Mouse (Mus musculus): ENCODE data around the gene Dhx16.
"Not testable (repeated sequence)": the region's sequence is repeated elsewhere in the genome, so short reads cannot be mapped to it uniquely, and the experiment has no call there.

The Dhx16 gene

DNA sequence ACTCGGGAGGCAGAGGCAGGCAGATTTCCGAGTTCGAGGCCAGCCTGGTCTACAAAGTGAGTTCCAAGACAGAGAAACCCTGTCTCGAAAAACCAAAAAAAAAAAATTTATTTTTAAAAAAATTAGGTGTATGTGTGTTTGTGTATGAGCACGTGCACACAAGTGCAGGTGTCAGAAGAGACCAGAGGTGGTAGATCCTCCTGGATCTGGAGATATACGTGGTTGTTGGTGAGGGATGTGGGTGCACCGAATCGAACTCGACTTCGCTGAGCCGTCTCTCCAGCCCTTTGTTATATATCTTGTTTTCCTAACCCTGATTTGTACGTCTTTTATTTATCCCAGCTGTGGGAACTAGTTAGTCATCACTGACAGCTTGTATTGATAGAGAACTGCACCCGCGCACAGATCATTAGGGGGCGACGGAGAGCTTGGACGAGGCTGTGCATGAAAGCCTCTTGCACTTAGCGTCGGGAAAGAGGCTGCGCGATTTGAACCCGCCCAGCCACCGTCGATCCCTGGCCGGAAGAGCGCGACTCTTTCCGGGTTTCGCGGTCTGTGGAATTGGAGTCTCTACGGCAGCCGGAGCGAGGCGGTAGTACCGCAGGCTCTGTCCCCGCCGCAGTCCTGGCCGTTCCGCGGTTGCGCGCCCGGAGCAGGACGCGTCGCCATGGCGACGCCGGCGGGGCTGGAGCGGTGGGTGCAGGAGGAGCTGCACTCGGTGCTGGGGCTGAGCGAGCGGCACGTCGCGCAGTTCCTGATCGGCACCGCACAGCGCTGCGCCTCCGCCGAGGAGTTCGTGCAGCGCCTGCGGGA lies at the start of gene Dhx16:
Gene Dhx16, plus strand, starts transcription at position 575 of the 813 bp plus-strand sequence.
- peak; percentile 92 for DNase-seq

DNA sequence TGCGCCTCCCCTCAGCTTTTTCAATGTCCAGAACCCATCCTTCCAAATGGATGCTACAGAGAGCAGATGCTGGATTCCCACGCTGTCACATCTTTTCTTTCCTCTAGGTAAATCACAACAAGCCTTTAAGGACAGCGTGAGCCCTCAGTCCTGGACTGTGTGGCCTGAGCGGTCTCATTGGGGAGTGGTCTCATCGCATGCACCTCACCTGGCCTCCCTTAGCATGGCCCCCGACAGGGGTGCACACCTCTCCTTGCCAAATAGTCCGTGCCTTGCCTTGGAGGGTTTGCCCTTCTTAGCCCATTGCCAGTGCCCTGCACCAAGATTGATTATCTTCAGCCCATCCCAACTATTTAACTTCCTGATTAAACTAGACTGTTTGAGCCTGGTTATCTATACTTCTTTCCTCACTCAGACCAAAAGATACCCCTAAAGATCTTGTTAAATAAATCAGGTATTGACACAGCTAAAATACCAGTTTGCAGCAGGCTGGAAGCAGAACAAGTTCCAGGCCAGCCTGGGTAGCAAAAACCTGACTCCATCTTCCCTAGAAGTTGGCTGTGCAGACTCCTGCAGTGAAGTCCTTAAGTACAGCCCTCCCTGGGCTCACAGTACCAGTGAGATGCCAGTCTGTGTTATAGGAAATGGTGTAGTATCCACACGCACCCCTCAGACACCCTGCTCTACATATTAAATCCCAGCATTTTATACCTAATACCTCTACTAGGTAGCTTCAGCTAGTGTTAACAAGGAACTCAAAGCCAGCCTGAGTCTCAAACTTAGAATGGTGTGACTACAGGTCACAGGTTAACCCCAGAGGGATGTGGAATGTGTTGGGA lies 47.0 kb upstream of the Dhx16 start:
- no peak for DNase-seq

DNA sequence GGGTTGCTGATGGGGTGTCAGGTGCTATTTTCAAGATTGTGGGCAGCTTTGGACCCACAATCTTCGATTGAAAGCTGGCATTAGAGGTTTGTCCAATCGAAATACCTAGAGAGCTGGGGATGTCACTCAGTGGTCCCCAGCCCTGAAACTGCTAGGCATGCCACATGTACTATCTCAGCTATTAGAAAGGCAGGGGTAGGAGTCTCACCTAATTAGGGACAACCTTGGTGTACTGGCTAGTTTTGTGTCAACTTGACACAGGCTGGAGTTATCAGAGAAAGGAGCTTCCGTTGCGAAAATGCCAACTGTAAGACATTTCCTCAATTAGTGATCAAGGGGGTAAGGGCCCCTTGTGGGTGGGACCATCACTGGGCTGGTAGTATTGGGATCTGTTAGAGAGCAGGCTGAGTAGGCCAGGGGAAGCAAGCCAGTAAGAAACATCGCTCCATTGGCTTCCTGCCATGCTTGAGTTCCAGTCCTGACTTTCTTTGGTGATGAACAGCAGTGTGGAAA lies 46.3 kb upstream of the Dhx16 start:
- DNase-seq = no peak

DNA sequence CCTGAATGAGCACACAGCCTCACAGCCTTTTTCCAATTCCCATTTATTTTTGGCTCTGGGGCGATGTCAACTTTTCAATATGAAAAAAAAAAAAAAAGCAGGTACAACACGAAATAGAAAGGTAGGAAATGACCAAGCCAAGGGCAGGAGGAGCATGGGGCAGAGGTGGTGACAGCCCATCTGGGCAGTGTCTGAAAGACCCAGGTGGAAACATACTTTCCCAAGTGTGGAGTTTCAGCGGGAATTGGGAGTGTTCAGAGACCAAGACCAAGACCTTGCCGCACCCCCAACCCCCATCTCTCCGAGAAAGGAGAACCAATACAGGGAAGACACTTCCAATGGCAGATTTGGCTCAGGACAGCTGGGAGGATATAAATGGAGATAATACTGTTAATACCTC lies 45.7 kb upstream of the Dhx16 start:
- DNase-seq = no peak

DNA sequence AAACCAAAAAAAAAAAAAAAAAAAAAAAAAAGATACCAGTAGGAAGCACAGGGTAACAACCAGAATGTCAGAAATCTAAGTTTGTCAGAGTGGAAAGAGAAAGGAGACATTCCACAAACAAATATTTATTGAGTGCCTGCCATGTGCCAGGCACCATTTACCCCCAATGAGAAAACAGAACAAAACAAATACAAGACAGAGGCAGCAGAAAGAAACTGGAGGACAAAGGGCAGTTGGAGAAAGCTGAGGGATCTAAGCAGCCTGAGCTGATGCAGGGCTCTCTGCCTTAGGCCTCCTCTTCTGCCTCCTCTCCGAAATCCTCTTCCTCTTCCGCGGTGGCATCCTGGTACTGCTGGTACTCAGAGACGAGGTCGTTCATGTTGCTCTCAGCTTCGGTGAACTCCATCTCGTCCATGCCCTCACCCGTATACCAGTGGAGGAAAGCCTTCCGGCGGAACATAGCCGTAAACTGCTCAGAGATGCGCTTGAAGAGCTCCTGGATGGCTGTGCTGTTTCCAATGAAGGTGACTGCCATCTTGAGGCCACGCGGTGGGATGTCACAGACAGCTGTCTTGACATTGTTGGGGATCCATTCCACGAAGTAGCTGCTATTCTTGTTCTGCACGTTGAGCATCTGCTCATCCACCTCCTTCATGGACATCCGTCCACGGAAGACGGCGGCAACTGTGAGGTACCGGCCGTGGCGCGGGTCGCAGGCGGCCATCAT lies 44.8 kb upstream of the Dhx16 start:
- peak; percentile 36 for DNase-seq

DNA sequence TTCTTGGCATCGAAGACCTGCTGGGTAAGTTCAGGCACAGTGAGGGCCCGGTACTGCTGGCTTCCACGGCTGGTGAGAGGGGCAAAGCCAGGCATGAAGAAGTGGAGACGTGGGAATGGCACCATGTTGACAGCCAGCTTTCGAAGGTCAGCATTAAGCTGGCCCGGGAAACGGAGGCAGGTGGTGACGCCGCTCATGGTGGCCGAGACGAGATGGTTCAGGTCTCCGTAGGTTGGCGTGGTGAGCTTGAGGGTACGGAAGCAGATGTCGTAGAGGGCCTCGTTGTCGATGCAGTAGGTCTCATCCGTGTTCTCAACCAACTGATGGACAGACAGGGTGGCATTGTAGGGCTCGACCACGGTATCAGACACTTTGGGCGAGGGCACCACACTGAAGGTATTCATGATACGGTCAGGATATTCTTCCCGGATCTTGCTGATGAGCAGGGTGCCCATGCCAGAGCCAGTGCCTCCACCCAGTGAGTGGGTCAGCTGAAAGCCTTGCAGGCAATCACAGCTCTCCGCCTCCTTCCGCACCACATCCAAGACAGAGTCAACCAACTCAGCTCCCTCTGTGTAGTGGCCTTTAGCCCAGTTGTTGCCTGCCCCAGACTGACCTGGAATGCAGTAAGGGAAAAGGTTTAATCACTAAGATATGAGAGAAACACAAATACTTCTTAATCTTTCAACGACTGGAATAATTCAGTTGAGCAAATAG lies 44.0 kb upstream of the Dhx16 start:
- peak; percentile 51 for DNase-seq

DNA sequence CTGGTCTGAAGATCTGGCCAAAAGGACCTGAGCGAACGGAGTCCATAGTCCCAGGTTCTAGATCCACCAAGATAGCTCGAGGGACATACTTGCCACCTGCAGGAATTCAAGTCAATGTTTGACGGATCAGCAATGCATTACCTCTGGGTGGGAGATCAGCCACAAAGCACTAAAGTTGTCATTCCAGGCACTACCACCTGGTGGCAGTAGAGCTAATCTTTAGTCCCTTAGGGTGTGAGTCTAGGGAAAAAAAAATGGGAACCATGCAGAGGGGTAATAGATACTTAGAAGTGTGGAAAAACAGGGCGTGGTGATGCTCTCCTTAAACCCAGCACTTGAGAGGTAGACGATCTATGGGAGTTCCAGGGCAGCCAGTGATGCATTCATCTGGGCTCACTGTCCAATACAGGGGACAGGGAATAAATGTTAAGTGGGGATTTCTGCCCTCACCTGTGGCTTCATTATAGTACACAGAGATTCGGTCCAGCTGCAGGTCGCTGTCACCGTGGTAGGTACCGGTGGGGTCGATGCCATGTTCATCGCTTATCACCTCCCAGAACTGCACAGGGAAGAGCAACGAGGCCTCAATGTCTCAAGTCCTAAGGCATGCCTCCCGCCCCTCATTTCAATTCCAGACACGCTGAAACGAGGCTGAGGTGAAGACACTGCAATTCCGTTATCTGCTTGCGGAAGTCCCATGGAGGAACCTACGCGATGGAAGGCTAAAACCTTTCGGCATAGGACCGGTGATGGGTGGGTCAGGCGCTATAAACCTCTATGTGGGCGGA lies 43.2 kb upstream of the Dhx16 start:
- peak; percentile 90 for DNase-seq

DNA sequence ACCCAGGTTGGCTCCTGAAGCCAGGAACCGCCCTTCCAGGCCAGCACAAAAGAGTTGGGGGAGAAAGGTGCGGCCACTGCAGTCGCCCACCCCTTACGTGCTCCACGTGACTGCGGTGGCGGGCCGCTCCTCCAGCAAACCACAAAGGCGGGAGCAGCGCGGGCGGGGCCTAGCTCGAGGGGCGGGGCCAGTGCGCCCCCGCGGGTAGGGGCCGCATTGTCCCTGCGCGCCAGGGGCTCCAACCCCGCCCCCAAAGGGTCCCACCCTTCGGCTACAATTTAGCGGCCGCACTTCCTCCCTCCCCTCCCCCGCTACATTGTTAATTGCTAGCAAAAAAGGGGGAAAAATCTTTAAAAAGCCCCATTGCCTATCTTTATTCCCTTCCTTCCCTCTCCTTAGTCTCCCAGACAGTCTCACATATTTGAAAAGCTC lies 42.6 kb upstream of the Dhx16 start:
- DNase-seq = peak; percentile 75

DNA sequence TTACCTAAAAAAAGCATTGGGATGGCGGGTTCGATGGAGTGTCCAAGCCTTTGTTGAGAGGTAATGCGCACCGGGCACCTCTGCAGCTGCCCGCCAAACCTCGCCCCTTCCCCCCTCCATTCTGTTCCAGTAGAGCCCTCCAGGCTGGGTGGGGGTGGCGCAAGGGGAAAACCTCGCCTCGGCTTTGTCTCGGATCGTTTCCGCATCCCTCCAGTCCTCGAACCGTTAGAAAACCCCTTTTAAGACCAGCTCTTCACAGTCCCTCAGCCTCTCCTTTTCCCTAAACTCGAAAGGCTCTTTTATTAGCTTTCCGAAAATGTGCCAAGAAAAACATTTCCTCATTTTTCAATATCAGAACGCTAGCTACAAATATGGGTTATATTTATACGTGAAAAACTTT lies 42.1 kb upstream of the Dhx16 start:
- peak; percentile 56 for DNase-seq

DNA sequence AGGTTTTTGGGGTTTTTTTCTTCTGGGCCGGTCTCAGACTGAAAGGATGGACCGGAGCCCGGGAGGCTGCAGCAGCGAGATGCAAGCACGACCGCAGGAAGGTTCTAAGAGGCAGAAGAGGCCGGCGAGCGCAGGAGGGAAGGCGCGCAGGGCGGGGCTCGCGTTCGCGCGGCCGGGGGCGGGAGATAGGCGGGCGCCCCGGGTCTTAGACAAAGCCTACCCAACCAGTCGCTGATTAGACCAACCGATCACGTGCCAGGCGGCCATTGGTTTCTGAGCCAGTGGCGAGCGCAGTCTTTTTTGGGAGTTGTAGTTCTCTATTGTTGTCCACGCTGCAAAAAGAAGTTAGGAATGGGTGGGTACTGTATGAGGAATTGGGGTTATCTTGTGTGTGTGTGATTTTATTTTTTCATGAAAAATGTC lies 41.5 kb upstream of the Dhx16 start, which contains the start of gene Tubb5:
Gene Tubb5, minus strand, starts transcription at position 185 of the 423 bp plus-strand sequence.
- DNase-seq = peak; percentile 94

DNA sequence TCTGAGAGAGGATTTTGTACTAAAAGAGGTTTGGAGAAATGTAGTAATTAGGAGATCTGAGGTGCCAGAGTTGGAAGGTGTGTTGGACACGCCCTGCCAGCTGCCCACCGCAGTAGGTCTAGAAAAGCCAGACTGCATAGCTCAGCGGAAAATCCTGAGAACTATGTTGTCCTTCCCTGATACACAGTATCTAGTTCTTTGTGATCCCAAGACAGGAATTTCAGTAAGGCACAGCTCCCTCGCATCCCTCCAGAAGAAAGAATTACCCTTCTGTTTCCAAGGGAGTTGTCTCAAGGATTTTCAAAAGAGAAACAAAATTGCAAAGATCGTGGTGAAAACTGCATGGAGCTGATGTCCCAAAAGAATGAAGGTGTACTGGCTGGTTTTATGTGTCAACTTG lies 41.0 kb upstream of the Dhx16 start:
- DNase-seq = no peak

DNA sequence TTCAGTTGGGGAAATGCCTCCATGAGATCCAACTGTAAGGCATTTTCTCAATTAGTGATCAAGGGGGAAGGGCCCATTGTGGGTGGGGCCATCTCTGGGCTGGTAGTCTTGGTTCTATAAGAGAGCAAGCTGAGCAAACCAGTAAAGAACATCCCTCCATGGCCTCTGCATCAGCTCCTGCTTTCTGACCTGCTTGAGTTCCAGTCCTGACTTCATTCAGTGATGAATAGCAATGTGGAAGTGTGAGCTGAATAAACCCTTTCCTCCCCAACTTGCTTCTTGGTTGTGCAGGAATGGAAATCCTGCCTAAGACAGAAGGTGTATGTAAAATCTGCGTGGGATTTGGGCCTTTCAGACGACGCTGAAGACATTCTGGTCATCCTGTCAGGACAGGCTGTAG lies 40.6 kb upstream of the Dhx16 start:
- DNase-seq = not testable (repeated sequence)

DNA sequence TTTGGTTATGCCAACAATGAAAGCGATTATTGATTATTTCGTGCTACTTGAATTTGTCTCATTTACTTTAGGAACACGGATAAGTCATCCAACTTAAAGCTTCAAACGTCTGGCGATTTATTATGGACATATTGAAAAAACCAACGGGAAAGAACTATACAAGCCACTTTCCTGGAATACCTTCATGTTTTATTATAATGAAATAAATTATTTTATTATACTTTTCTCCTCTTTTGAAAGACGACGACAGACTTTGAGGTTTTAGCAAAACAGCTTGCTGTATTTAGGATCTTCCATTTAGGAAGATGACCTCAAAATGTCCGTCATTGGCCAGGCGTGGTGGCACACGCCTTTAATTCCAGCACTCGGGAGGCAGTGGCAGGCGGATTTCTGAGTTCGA lies 39.1 kb upstream of the Dhx16 start:
- DNase-seq = no peak

DNA sequence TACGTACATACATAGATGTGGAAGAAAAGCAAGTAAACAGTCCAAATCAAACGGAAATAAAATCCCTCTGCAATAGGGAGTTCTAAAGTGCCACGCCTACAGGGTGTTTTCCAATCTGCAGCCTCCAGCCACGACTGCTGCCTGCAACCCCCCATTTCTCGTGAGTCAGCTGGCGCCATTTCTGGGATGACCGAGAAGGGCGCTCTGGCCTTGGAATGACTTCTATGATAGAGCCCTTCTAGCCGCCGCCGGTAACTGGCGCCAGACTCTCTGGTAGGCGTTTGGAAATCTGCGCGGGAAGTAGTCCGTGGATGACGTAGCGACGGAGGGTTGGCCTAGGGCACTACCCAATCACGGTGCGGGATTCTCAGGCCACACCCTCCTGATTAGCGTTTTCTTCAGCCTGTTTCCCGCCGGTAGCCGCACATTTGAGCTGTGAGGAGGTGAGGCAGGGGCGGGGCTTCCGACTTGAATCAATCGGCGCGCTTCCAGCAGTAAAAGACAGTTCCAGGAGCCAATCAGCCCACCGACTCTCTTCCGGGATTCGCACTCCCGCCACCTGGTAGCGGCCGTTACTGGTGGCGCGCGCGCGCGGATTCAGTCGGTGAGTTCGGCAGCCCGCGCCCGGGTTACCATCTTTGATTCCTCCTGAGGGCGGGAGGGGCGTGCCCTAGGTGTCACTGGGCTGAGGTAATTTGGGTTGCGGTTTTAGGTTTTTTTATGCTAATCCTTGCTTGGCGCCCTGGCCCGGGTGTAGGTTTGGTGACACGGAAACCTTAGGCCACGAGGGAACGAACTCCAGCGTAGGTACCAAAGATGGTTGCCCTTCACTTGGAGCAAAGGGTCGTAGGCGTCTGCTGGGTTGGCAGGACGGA lies 38.3 kb upstream of the Dhx16 start, which contains the start of gene Mdc1:
Gene Mdc1, plus strand, starts transcription at position 440 of the 875 bp plus-strand sequence.
- peak; percentile 98 for DNase-seq

DNA sequence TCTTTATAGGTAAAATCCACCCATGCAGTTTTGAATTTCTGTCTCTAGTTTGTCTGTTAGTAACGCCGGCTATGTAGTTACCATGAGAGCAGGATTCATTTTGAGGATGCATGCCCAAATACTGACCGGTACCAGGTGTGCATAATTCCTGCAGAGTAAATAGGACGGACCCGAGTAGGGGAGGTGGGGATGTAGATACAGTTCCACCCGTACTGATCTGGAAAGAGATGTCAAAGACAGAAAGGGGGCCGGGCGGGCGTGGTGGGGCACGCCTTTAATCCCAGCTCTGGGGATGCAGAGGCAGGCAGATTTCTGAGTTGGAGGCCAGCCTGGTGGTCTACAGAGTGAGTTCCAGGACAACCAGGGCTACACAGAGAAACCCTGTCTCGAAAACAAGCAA lies 37.6 kb upstream of the Dhx16 start:
- no peak for DNase-seq

DNA sequence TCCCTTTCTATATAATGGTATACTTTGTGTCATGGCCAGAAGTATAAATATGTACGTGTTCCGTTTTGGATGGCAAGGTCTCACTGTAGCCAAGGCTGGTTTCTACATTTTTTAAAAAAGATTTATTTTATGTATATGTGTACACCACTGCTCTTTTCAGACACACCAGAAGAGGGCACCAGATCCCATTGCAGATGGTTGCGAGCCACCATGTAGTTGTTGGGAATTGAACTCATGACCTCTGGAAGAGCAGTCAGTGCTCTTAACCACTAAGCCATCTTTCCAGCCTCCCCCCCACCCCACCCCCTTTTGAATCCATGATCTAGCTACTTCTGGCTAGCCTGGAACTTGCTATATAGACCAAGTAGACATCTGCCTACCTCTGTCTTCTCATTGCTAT lies 36.1 kb upstream of the Dhx16 start:
- no peak for DNase-seq

DNA sequence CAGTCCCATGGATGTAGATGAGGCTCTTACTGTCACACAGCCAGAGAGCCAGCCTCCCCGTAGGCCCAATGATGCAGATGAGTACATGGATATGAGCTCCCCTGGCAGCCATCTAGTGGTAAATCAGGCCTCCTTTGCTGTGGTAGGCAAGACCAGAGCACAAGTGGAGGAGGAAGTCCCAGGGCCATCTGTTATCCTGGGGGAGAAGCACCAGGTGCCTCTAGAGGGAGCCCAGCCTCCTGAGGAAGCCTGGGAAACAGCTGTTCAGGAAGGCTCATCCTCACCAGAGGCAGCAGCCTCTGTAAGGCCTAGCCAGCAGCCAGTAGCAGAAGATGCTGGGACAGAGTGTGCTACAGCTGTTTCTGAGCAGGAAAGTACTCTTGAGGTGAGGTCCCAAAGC lies 31.5 kb upstream of the Dhx16 start:
- no peak for DNase-seq

DNA sequence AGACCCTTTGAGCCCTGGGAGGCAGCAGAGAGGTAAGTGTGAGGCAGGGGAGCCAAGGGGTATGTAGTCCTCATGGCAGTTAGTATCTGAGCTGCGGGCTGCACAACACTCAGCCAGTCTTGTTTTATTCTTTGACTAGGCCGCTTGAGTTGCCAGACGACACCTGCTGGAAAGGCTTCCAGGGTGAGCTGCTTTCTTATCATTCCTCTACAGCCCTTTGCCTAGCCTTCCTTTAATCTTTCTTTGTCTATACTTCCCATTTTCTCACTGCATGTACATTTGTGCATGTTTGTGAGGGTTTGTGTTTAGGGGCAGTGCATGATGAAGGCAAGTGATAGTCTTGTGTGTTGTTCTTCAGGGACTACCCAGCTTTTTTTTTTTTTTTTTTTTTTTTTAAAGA lies 28.6 kb upstream of the Dhx16 start:
- DNase-seq = no peak

DNA sequence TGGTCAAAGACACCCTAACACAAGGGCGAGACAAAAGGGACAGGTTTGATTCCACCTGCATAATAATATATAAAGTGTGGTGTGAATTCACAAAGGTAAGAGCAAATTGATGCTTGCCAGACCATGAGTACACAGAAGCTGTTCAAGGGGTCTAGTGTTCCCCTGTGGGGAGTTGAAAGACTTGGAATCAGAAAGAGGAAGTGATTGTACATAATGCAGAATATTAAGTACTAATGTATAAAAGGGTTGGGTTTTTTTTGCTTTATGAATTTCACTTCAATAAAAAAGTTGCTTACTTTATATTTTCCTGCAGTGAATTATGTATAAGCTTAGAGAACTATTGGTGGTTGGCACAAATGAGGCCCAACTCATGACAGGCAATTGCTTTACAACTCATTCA lies 20.2 kb upstream of the Dhx16 start:
- DNase-seq = no peak

DNA sequence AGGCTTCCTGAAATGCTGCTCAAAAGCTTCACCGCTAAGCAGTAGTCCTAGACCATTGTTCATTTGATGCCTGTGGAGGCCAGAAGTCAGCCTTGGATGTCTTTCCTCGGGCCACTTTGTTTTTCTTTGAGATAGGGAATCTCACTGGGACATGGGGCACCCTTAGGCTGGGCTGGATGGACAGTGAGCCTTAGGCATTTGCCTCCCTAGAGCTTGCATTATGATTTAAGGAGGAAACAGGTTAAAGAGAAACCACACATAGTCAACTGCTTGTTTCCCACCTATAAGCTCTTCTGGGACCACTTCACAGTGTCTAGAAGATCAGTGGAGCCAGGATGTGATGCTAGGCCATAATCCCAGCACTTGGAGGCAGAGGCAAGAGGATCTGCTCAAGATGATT lies 19.8 kb upstream of the Dhx16 start:
- no peak for DNase-seq
